Mouse (Mus musculus) forebrain, embryonic 11.5 days (tissue): ENCODE data around the gene Tnrc6b. TPM values are rescaled to one million over a fixed set of nuclear protein-coding genes. Genes with fewer than 3 reads are reported as not detected.

Experiments used
- ATAC-seq: fragments of 200-750 bp; cut with Nextera tagmentation; replicated peaks from 2 replicates; pipeline ENCODE4 v1.8.0; 2017; ENCODE audit warnings: moderate TSS enrichment; ENCODE audit not compliant: low FRiP score
- DNase-seq: peaks from one replicate; pipeline ENCODE4 v3.0.0-alpha.2; 2017; ENCODE audit warnings: low spot score
- H3K27ac ChIP-seq: fragments of 300-500 bp; sonication (generic); 2 replicates; pipeline ENCODE4 v1.5.1; 2014; ENCODE audit warnings: low read depth, low read length
- H3K27me3 ChIP-seq: fragments of 300-500 bp; sonication (generic); 2 replicates; pipeline ENCODE4 v1.6.1; 2014; ENCODE audit warnings: mild to moderate bottlenecking, low read length, mixed read lengths; ENCODE audit not compliant: control insufficient read depth, insufficient read depth
- H3K36me3 ChIP-seq: fragments of 300-500 bp; sonication (generic); 2 replicates; pipeline ENCODE4 v1.6.1; 2014; ENCODE audit warnings: mild to moderate bottlenecking, low read length, moderate library complexity, mixed read lengths; ENCODE audit not compliant: control insufficient read depth, insufficient read depth
- H3K4me1 ChIP-seq: fragments of 300-500 bp; sonication (generic); replicated peaks from 2 replicates; pipeline ENCODE4 v1.6.1; 2014; ENCODE audit warnings: low read length, mixed read lengths; ENCODE audit not compliant: control insufficient read depth, insufficient read depth
- H3K4me2 ChIP-seq: fragments of 300-500 bp; sonication (generic); 2 replicates; pipeline ENCODE4 v1.6.1; 2014; ENCODE audit warnings: low read depth, mild to moderate bottlenecking, low read length, moderate library complexity, mixed read lengths; ENCODE audit not compliant: severe bottlenecking
- H3K4me3 ChIP-seq: fragments of 300-500 bp; sonication (generic); 2 replicates; pipeline ENCODE4 v1.5.1; 2014; ENCODE audit warnings: low read depth, low read length
- H3K9ac ChIP-seq: fragments of 300-500 bp; sonication (generic); 2 replicates; pipeline ENCODE4 v1.6.1; 2014; ENCODE audit warnings: low read length
- H3K9me3 ChIP-seq: fragments of 300-500 bp; sonication (generic); 2 replicates; pipeline ENCODE4 v1.6.1; 2016; ENCODE audit warnings: low read length, mixed read lengths; ENCODE audit not compliant: control insufficient read depth
- WGBS: fragments of 180-500 bp; shearing (Covaris S2); extraction: QIAGEN DNeasy Blood & Tissue Kit; methylation state at CpG from one replicate; pipeline ENCODE4 v1.1.7; 2014; 5-methylcytosine and 5-hydroxymethylcytosine counted together
- polyA plus RNA-seq: library from polyadenylated mRNA; unstranded; fragments of >200 nt; fragmentation: Nextera tagmentation; extraction: Ambion mirVana; gene quantifications from 2 replicates; pipeline ENCODE4 v1.2.1, GENCODE M21; 2014

Gene Tnrc6b
- polyA plus RNA-seq, 1 experiment from 2014 or later = 23.3 TPM

DNA sequence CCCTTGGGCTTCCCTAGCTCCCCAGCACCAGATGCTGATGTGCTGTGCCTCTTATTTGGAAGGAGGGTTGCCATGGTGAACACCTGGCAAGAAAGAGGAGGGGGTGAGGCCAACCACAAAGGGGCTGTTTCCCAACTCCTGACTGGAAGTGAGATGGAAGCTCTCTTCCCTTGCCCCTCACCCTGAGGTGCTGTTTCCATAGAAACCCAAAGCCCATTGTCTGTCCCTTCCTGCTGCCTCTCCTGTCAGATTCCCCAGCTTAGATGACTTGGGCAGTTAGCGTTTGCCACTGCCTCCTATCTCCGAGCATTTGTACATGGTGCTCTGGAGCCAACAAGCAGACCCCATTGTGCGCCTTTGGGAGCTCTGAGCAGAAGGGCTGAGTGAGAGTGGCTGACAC lies 17.6 kb upstream of the Tnrc6b start:
- no peak overlapping the region for H3K4me3 ChIP-seq
- no peak overlapping the region for H3K4me2 ChIP-seq
- H3K27me3 ChIP-seq = no peaks in the 10 kb centered on the region
- H3K36me3 ChIP-seq = no peaks in the 10 kb centered on the region
- 27% methylated on average over 3 of the region's 3 CpGs for WGBS
- ATAC-seq = no peak
- DNase-seq = no peak
- H3K9ac ChIP-seq = no peak overlapping the region
- H3K9me3 ChIP-seq = no peaks in the 10 kb centered on the region
- H3K4me1 ChIP-seq = 0 out of 2 replicates have a peak, but pooled peaks cover 2% of the 10 kb centered on the region
- H3K27ac ChIP-seq = no peak overlapping the region

- H3K27ac ChIP-seq = no peak overlapping the region
- no peaks in the 10 kb centered on the region for H3K9me3 ChIP-seq
- 0 out of 2 replicates have a peak, but pooled peaks cover 2% of the 10 kb centered on the region for H3K4me1 ChIP-seq
- H3K4me3 ChIP-seq = no peak overlapping the region
- peak; percentile 80 for DNase-seq
- WGBS = 27% methylated on average over 11 of the region's 11 CpGs
- no peak overlapping the region for H3K4me2 ChIP-seq
- no peak overlapping the region for H3K9ac ChIP-seq
- ATAC-seq = no peak
- no peaks in the 10 kb centered on the region for H3K27me3 ChIP-seq
- H3K36me3 ChIP-seq = no peaks in the 10 kb centered on the region
Measured at GRCm38 (mm10) chr15:80694125-80694910, 16.8 kb upstream of the Tnrc6b start.

DNA sequence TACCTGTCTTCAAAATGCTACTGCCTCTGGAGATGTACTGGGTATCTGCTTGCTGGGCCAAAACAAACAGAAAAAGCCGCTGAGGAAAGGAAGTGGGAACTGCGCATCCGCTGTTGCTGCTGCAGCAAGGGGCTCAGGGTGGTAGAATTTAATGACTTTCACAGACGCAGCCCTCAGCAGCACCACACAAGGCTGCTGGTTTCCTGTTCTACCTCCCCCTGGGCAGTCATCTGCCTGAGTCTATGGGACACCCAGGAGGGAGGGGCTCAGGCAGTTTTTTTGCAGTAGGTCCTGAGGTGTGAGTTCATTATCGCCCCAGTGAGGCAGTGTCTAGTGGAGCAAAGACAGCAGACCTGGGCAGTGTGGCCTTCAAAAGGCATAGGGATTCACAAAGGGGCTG lies 13.5 kb upstream of the Tnrc6b start:
- no peaks in the 10 kb centered on the region for H3K36me3 ChIP-seq
- H3K4me1 ChIP-seq = 0 out of 2 replicates have a peak, but pooled peaks cover 2% of the 10 kb centered on the region
- H3K4me2 ChIP-seq = no peak overlapping the region
- DNase-seq (no peak), ATAC-seq (no peak)
- H3K4me3 ChIP-seq = no peak overlapping the region
- H3K27me3 ChIP-seq = no peaks in the 10 kb centered on the region
- H3K9me3 ChIP-seq = no peaks in the 10 kb centered on the region
- WGBS = 53% methylated on average over 5 of the region's 5 CpGs
- H3K27ac ChIP-seq = no peak overlapping the region
- H3K9ac ChIP-seq = no peak overlapping the region

- DNase-seq (no peak), ATAC-seq (no peak)
- Histone ChIP-seq H3K27ac (no peak overlapping the region), H3K27me3 (no peaks in the 10 kb centered on the region), H3K4me1 (peaks cover 3% of the 10 kb centered on the region; the same call in 1 of the 2 replicates), H3K4me3 (no peak overlapping the region), H3K4me2 (no peak overlapping the region), H3K9ac (no peak overlapping the region), H3K36me3 (no peaks in the 10 kb centered on the region), H3K9me3 (no peaks in the 10 kb centered on the region)
- 77% methylated on average over 8 of the region's 8 CpGs for WGBS
Measured at GRCm38 (mm10) chr15:80701481-80702257, 9.4 kb upstream of the Tnrc6b start.

- 88% methylated on average over 5 of the region's 5 CpGs for WGBS
Measured at GRCm38 (mm10) chr15:80702910-80703309, 8.2 kb upstream of the Tnrc6b start.

GRCm38 (mm10) chr15:80703495-80703894 lies 7.6 kb upstream of the Tnrc6b start:
- Histone ChIP-seq H3K4me2 (no peak overlapping the region), H3K27ac (no peak overlapping the region), H3K4me1 (peaks cover 3% of the 10 kb centered on the region; the same call in 1 of the 2 replicates), H3K9ac (no peak overlapping the region), H3K9me3 (no peaks in the 10 kb centered on the region), H3K4me3 (no peak overlapping the region), H3K36me3 (no peaks in the 10 kb centered on the region), H3K27me3 (no peaks in the 10 kb centered on the region)
- DNase-seq (peak; percentile 42), ATAC-seq (no peak)
- 73% methylated on average over 2 of the region's 2 CpGs for whole genome bisulfite sequencing

More at GRCm38 (mm10) chr15:80702910-80703309, 8.2 kb upstream of the Tnrc6b start:
- no peak for ATAC-seq
- Histone ChIP-seq H3K9me3 (no peaks in the 10 kb centered on the region), H3K36me3 (no peaks in the 10 kb centered on the region), H3K4me2 (no peak overlapping the region), H3K9ac (no peak overlapping the region), H3K4me1 (peaks cover 3% of the 10 kb centered on the region; the same call in 1 of the 2 replicates), H3K27ac (no peak overlapping the region), H3K27me3 (no peaks in the 10 kb centered on the region), H3K4me3 (no peak overlapping the region)
- DNase-seq = peak; percentile 28

DNA sequence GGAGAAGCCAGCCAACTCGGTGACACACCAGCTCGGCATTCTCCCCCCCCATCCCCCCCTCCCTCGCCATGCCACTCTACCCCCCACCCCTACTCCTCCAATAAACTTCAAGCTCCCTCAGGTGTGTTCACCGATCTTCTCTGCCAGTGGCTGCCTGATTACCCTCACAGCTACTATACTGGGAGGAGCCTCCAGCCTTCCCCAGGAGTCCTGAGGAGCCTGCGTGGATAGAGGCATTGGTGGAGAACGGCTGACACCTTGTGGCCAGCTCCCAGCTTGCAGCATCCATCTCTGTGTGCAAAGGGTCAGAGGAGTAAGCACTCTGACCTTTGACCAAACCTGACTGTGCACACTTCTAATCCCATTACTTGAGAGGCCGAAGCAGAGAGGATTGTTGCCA lies 6.8 kb upstream of the Tnrc6b start:
- peak; percentile 87 for DNase-seq
- Histone ChIP-seq H3K4me3 (no peak overlapping the region), H3K4me2 (no peak overlapping the region), H3K9ac (no peak overlapping the region), H3K4me1 (peaks cover 3% of the 10 kb centered on the region; the same call in 1 of the 2 replicates), H3K9me3 (no peaks in the 10 kb centered on the region), H3K27me3 (no peaks in the 10 kb centered on the region), H3K36me3 (no peaks in the 10 kb centered on the region), H3K27ac (no peak overlapping the region)
- ATAC-seq = peak; percentile 71
- WGBS = 4% methylated on average over 7 of the region's 7 CpGs

DNA sequence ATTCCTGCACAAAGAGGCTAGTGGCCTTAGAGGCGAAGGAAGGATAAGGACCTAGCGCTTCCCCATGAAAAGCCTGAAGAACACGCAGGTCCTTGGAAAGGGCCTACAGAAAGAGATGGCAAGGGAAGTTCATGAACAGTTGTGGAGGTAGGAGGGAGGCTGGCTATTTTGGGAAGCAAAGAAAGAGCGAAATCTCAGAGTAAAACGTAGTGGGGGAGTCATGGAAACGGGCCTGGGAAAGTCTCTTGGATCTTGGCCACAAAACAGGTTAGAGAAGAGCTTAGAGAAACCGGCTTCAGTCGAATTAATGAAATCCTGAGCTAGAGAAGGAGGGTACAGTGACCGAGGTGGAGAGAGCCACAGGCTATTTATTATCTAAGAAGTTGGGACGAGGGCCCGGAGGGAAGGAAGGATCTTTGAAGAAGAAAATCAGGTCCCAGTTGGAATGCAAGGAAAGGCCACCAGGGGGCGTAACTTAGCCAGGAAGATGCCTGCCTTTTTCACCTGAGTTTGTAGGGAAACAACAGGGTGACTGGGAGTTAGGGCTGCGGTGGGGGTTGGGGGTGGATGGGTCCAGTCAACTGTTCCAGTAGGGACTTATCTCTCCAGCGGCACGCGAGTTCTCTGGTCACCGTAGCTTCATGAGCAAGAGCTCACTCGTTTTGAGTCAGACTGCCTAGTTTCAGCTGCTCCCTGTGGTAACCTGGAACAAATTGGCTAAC lies 5.1 kb upstream of the Tnrc6b start:
- 31% methylated on average over 18 of the region's 18 CpGs for WGBS
- Histone ChIP-seq H3K27me3 (no peaks in the 10 kb centered on the region), H3K9me3 (no peaks in the 10 kb centered on the region), H3K4me2 (peak overlapping the region; percentile 51; the same call in 1 of the 2 replicates), H3K9ac (peak overlapping the region; percentile 43; the same call in 1 of the 2 replicates), H3K4me1 (peaks cover 3% of the 10 kb centered on the region; the same call in 1 of the 2 replicates), H3K36me3 (no peaks in the 10 kb centered on the region), H3K27ac (no peak overlapping the region), H3K4me3 (0 out of 2 replicates have a peak overlapping the region, but pooled peaks have one; percentile 5)
- DNase-seq = peak; percentile 91
- ATAC-seq = no peak
